Mouse (Mus musculus) liver, postnatal 0 days (tissue): ENCODE results near the gene Hlcs. TPM values are rescaled to one million over a fixed set of nuclear protein-coding genes. Genes with fewer than 3 reads are reported as not detected.
A peak's percentile ranks its signal among the peaks of the same experiment; 100 is the strongest.

Experiments used
- ATAC-seq: fragments of 200-750 bp; cut with Nextera tagmentation; 2 replicates; pipeline ENCODE4 v1.8.0; 2017; ENCODE audit warnings: mild to moderate bottlenecking, moderate library complexity
- DNase-seq: peaks from one replicate; pipeline ENCODE4 v3.0.0-alpha.2; 2016
- H3K27ac ChIP-seq: fragments of 300-500 bp; sonication (generic); 2 replicates; pipeline ENCODE4 v1.5.1; 2014; ENCODE audit warnings: antibody characterized with exemption, moderate library complexity, mild to moderate bottlenecking, low read depth
- H3K27me3 ChIP-seq: fragments of 300-500 bp; sonication (generic); 2 replicates; pipeline ENCODE4 v1.6.1; 2014; ENCODE audit warnings: low read length, control low read depth, mixed read lengths; ENCODE audit not compliant: insufficient read depth
- H3K36me3 ChIP-seq: fragments of 300-500 bp; sonication (generic); replicated peaks from 2 replicates; pipeline ENCODE4 v1.6.1; 2014; ENCODE audit warnings: mild to moderate bottlenecking, control low read depth, low read length, moderate library complexity, mixed read lengths; ENCODE audit not compliant: insufficient read depth
- H3K4me1 ChIP-seq: fragments of 300-500 bp; sonication (generic); 2 replicates; pipeline ENCODE4 v1.6.1; 2014; ENCODE audit warnings: antibody characterized with exemption, mild to moderate bottlenecking, control low read depth; ENCODE audit not compliant: insufficient read depth
- H3K4me2 ChIP-seq: fragments of 300-500 bp; sonication (generic); 2 replicates; pipeline ENCODE4 v1.6.1; 2014; ENCODE audit warnings: low read depth, mild to moderate bottlenecking, low read length, moderate library complexity, mixed read lengths
- H3K4me3 ChIP-seq: fragments of 300-500 bp; sonication (generic); 2 replicates; pipeline ENCODE4 v1.5.1; 2014; ENCODE audit warnings: low read depth, low read length
- H3K9ac ChIP-seq: fragments of 300-500 bp; sonication (generic); replicated peaks from 2 replicates; pipeline ENCODE4 v1.6.1; 2014; ENCODE audit warnings: mild to moderate bottlenecking, moderate library complexity
- H3K9me3 ChIP-seq: fragments of 300-500 bp; sonication (generic); 2 replicates; pipeline ENCODE4 v1.6.1; 2016; ENCODE audit warnings: mild to moderate bottlenecking, control low read depth, low read length, mixed read lengths
- CTCF ChIP-seq: sonication (generic); IDR thresholded peaks from 2 replicates; pipeline ENCODE4 v1.5.1; 2016; ENCODE audit warnings: antibody characterized with exemption, low read depth
- EP300 ChIP-seq: IDR thresholded peaks from 2 replicates; pipeline ENCODE4 v1.6.1; 2016; ENCODE audit warnings: antibody characterized with exemption, low read depth, mild to moderate bottlenecking
- WGBS: fragments of 180-500 bp; shearing (Covaris S2); extraction: QIAGEN DNeasy Blood & Tissue Kit; methylation state at CpG from one replicate; pipeline ENCODE4 v1.1.7; 2014; ENCODE audit not compliant: insufficient replicate concordance; 5-methylcytosine and 5-hydroxymethylcytosine counted together
- polyA plus RNA-seq: library from polyadenylated mRNA; unstranded; fragments of >200 nt; fragmentation: Nextera tagmentation; extraction: Ambion mirVana; gene quantifications from 2 replicates; pipeline ENCODE4 v1.2.1, GENCODE M21; 2015

The Hlcs gene
- polyA plus RNA-seq, 1 experiment from 2014 or later: 2.9 TPM

DNA sequence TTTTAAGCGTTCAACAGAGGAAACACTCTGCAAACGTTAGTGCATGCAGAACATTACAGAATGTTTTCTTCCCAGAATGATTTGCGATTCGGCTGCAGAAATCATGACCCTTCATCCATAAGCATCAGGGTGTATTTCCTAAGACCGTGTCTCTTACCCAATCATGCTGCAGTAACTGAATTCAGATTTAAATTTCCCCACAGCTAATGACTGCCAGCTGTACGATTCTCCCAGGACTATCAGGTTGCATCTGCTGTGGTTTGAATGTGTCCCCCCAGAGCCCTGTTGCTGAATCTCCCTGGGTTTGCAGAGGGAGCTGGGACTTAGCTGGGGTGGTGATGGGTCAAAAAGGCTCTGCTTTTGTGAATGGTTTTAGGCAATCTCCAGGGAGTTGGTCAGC lies 5.4 kb downstream of the Hlcs start:
- TF ChIP-seq EP300 (no peak), CTCF (no peak)
- Histone ChIP-seq H3K9me3 (no peaks in the 10 kb centered on the region), H3K9ac (no peak overlapping the region), H3K27me3 (no peaks in the 10 kb centered on the region), H3K4me2 (no peak overlapping the region), H3K4me1 (peaks cover 5% of the 10 kb centered on the region; the same call in 1 of the 2 replicates), H3K36me3 (no peaks in the 10 kb centered on the region), H3K27ac (no peak overlapping the region), H3K4me3 (no peak overlapping the region)
- no peak for ATAC-seq
- no peak for DNase-seq
- 59% methylated on average over 6 of the region's 6 CpGs for WGBS

DNA sequence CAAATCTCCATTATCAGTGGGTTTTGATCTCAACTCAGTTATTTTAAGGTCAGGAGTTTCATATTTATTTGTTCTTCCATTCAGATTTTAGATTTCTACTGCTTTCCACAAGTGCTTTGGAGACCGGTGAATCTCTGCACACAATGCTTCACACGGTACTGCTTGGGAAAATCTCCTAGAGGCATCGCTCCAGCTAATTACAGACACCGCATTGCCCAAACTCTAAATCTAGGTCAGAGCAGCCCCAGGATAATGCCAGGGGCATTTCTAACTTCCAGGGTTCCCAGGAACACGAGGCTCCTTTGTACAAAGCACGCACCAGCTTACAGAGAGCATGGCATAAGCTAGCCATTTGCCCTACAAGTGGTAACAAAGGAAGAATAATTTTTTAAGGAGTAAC lies 5.8 kb downstream of the Hlcs start:
- DNase-seq (no peak), ATAC-seq (no peak)
- Histone ChIP-seq H3K9me3 (no peaks in the 10 kb centered on the region), H3K4me3 (no peak overlapping the region), H3K36me3 (no peaks in the 10 kb centered on the region), H3K4me2 (no peak overlapping the region), H3K27me3 (no peaks in the 10 kb centered on the region), H3K9ac (no peak overlapping the region), H3K27ac (no peak overlapping the region), H3K4me1 (peaks cover 8% of the 10 kb centered on the region; the same call in 1 of the 2 replicates)
- 80% methylated on average over 6 of the region's 6 CpGs for WGBS
- TF ChIP-seq CTCF (no peak), EP300 (no peak)

DNA sequence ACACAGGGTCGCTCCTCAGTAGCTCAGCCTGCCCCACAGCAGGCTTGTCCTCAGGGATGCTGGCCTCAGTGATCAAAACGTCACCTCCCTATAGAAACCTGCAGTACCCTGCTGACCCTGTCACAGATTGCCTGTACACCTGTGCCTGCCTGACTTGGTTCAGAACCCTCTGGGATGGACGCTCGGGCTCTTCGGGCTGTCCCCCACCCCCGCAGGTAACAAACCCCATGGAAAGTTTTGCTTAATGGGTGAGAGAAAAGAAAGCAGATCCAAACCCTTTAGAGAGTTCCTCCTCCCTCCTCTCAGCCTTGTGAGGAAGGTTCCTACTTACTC lies 10.2 kb downstream of the Hlcs start:
- TF ChIP-seq EP300 (no peak), CTCF (no peak)
- Histone ChIP-seq H3K9me3 (no peaks in the 10 kb centered on the region), H3K4me1 (peaks cover 9% of the 10 kb centered on the region), H3K27ac (no peak overlapping the region), H3K27me3 (no peaks in the 10 kb centered on the region), H3K4me3 (peak overlapping the region; percentile 5; the same call in 1 of the 2 replicates), H3K4me2 (peak overlapping the region; percentile 60), H3K36me3 (no peaks in the 10 kb centered on the region), H3K9ac (no peak overlapping the region)
- WGBS: 24% methylated on average over 6 of the region's 6 CpGs
- DNase-seq (no peak), ATAC-seq (peak; percentile 10; the same call in 1 of the 2 replicates)

DNA sequence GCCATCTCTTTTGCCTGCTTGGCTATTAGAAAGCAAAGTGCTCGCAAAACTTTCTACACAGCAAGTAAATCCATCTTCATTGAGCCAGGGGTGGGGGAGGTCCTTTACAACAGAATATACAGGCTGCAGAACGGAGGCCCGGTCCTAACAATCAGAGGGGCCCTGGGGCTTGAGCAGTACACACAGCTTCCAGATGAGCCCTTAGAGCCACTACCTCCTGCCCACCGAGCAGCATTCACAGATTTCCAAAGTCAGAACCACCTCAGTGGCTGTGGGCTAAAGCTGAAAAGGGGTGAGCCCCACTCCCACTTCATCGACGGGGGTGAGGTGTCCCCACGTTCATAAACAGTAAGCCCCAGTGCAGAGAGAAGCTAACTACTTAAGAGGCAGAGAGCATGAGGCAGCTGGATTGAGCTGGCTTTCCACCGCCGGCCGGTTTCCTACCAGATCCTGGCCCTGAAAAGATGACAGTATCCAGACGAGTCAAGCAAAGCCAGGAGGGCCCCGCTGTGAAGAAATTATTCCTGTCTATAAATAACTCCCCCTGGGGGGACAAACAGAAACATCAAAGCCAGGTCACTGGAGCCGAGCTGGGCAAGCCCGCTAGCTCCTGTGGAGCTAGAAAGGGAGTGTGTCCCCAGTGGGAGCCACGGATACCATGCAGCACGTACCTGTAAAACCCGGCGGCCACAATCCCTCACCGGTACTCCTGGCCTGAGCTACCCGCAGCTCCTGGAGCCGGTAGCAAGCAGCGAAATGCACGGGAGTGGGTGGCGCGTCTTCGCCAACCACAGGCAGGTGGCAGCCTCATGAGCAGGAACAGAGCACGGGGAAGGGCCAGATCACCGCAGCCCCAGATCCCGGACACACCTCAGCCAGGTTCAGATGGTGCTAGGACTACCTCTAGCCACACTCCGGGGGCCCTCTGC lies 10.8 kb downstream of the Hlcs start:
- Histone ChIP-seq H3K27me3 (no peaks in the 10 kb centered on the region), H3K36me3 (no peaks in the 10 kb centered on the region), H3K27ac (no peak overlapping the region), H3K9ac (peak overlapping the region; percentile 41), H3K4me3 (peak overlapping the region; percentile 5), H3K9me3 (no peaks in the 10 kb centered on the region), H3K4me2 (peak overlapping the region; percentile 60), H3K4me1 (peaks cover 9% of the 10 kb centered on the region)
- WGBS: 14% methylated on average over 30 of the region's 30 CpGs
- DNase-seq (peak; percentile 44), ATAC-seq (peak; percentile 60)
- TF ChIP-seq CTCF: peak; percentile 45; the same call in 1 of the 2 replicates
- no peak for TF ChIP-seq EP300

DNA sequence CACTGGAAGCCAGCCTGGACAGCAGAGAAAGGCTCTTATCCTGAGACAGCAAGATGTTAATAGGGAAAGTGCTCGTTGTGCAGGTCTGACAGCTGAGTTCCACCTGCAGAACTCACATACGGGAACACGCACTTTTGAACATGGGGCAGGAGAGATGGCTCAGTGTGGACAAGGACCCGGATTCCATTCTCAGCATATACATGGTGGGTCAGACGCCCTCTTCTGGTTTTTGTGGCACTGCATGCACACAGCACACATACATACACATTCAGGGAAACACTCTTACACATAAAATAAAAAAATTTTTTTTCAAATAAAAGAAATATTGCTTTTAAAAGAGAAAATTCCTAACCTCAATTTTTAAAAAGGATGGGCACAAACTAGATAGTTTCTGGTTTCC lies 11.7 kb downstream of the Hlcs start:
- H3K4me1 ChIP-seq: peaks cover 9% of the 10 kb centered on the region
- no peak overlapping the region for H3K4me3 ChIP-seq
- WGBS: 82% methylated on average over 5 of the region's 5 CpGs
- no peaks in the 10 kb centered on the region for H3K9me3 ChIP-seq
- no peaks in the 10 kb centered on the region for H3K36me3 ChIP-seq
- no peaks in the 10 kb centered on the region for H3K27me3 ChIP-seq
- DNase-seq (no peak), ATAC-seq (no peak)
- H3K27ac ChIP-seq: no peak overlapping the region
- H3K9ac ChIP-seq: no peak overlapping the region
- TF ChIP-seq CTCF (no peak), EP300 (no peak)
- no peak overlapping the region for H3K4me2 ChIP-seq

DNA sequence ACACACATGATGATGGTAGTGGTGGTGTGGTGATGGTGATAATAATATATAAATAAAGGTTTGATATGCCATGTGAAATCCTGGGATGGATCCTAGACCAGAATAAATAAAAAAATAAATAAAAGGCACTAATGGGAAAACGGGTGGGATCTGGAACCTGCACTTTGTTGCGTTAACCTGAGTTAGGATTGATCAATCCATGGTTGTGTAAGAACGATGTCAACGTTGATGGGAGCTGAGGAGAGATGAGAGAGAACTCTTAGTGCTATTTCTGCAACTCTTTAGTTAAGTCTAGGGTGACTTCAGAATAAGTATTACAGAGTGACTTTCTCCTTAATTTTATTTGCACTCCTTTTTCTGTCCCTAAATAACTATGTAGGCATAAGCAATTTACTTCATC lies 12.2 kb downstream of the Hlcs start:
- no peak for TF ChIP-seq EP300
- TF ChIP-seq CTCF: no peak
- Histone ChIP-seq H3K9ac (no peak overlapping the region), H3K36me3 (no peaks in the 10 kb centered on the region), H3K27me3 (no peaks in the 10 kb centered on the region), H3K4me1 (peaks cover 9% of the 10 kb centered on the region), H3K9me3 (no peaks in the 10 kb centered on the region), H3K4me3 (no peak overlapping the region), H3K27ac (no peak overlapping the region), H3K4me2 (no peak overlapping the region)
- DNase-seq: no peak
- 49% methylated on average over 4 of the region's 4 CpGs for WGBS
- peak; percentile 77 for ATAC-seq
